Mouse (Mus musculus) cerebellum, adult (tissue): ENCODE data around the gene Abca16.

Experiments used
- ATAC-seq: cut with Nextera tagmentation; 2 replicates; pipeline ENCODE4 v1.9.2; 2017; ENCODE audit warnings: mild to moderate bottlenecking, moderate library complexity, mixed read lengths; ENCODE audit not compliant: insufficient number of reproducible peaks, low FRiP score, low TSS enrichment

Abca16 gene

DNA sequence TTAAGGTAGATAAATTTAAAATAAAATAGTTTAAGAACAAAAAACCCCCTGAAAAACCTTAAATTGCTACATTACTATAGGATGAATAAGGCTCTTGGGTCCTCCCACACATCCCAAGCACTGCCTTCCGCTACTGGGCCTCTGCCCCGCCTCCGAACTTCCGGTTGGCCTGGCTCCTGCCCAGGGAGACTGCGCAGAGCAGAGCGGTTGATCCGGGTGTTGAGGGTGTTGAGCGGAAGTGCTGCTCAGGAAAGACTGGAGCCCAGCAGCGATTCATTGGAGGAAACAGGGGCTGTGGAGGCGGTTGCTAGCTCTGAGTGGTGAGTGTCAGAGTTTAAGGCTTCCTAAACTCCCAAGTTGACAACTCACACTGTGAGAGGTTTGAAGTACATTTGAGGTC is at the start of gene Abca16:
TSS of gene Abca16 (plus strand) at position 201 of the 400 bp plus-strand sequence.
- no peak for ATAC-seq

DNA sequence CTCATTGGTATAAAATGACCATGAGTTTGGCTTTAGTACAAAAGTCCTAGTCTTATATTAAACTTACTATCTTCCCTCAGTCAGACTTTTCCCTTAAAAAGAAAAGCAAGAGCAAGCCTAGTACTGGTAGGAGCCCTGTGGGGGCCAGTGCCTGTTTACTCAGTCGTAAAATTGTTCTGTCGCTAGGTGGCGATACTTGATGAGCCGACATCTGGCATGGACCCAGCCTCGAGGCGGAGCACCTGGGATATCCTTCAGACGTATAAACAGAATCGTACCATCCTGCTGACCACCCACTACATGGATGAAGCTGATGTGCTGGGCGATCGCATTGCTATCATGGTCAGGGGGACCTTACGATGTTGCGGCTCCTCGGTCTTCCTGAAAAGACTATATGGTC is 48.3 kb upstream of the Abca16 start:
- no peak for ATAC-seq

DNA sequence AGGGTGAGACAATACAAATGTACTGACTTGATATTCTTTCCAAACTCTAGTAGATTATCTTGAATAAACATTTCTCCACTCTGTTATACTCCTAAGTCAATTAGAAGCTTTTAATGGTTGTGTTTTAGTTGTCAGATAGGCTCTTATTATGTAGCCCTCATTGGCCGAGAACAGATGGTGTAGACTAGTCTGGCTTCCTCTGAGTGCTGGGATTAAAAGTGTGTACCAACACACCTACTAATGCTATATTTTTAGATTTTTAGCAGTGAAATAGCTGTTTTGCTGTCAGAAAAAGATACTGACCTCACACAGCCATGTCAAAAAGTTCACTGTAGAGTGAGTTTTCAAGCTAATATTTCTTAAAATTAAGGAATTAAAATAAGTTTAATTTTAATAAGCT is 2.9 kb downstream of the Abca16 start:
- ATAC-seq, result no peak

DNA sequence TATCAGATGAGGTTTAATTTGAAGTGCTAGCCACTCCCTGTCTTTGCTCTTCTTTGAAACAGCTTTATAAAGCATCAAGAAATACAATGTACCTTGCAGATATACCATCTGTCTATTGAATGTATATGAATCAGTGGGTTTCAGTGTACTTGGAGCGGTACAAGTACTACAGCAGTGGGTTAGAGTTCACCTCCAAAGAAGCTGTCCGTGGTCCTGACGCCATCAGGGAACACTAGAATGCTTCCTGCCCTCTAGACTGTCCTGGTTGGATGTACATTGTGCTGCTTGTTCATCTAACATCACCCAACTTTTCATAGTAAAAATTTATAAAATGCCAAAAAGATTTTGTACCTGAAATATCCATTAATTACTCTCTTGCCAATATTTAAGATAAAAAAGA is 17.2 kb downstream of the Abca16 start:
- no peak for ATAC-seq

DNA sequence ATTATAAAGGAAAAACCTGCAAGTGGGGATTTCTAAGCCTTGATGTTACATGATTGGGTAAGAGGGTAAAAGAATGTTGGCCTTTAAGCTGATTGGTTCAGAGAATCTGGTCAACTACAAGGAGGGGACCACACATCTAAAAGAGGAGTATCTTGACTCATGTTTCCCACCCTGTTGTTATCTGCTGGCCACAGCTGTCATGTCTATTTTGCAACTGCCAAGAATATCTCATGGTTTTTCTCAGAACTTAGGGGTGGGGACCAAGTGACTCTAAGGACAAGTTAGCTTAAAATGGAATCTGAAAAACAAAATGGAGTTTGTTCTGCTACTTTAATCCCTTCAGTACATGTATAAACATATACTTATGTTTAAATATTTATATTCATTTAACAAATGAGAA is 22.0 kb downstream of the Abca16 start:
- no peak for ATAC-seq

DNA sequence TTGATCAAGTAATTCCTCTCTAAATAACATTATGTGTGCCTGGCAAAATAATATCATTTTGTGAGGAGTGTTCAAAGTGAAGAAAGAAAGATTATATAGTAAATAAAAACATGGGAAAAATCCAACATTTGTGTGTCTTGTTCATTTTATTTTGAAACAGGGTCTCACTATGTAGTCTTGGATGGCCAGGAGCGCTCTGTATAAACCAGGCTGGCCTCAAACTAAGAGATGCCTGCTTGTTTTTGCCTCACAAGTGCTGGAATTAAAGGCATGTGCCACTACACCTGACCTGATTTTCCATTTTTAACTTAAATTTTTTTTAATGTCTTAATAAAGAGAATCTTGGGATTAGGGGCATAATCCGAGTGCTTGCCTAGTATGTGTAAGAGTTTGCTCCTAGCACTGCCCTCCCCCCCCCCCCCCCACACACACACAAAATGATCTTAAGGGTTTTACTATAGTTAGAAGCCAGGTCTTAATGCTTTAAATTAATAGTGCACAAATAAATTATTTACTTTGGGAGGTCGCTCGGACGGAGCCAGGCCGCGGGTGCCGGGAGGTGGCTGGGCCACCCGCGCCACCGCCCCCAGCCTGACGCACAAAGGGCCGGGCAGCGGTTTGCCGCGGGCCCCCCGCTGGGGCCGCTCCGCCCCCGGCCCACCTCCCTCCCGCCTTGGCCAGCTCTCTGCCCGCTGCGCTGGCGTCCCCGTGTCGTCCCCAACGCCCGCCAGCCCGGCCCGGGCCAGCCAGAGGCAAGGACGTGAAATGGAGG is 94.6 kb downstream of the Abca16 start:
- no peak for ATAC-seq

DNA sequence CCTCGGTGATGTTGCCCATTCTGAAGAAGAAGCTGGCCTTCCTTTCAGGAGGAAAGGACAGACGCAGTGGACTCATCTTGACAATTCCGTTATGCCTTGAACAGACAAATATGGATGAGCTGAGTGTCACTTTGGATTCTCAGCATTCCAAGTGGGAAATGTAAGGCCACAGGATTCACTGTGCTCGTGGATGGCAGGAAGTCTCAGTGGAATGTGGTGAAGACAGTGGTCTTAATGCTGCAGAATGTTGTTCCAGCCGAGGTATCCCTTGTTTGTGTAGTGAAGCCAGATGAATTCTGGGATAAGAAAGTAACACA is 95.2 kb downstream of the Abca16 start:
- ATAC-seq, result no peak

DNA sequence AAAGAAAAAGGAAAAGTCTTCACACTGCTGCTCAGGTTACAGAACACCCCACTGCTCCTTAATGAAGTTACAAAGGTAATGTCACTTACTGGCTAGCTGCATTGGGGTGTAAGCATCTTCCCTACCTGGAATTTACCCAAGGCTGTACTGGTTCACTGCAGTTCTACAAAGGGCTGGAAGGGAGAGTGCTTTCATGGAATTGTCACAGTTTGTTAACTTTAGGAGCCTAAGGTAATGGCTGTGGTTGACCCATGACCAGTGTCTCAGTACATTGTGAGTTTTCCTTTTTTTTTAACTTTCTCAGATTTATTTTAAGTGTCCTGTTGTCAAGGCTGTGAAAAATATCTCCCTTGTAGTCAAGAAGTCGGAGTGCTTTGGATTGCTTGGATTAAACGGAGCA is 125.4 kb downstream of the Abca16 start:
- no peak for ATAC-seq

DNA sequence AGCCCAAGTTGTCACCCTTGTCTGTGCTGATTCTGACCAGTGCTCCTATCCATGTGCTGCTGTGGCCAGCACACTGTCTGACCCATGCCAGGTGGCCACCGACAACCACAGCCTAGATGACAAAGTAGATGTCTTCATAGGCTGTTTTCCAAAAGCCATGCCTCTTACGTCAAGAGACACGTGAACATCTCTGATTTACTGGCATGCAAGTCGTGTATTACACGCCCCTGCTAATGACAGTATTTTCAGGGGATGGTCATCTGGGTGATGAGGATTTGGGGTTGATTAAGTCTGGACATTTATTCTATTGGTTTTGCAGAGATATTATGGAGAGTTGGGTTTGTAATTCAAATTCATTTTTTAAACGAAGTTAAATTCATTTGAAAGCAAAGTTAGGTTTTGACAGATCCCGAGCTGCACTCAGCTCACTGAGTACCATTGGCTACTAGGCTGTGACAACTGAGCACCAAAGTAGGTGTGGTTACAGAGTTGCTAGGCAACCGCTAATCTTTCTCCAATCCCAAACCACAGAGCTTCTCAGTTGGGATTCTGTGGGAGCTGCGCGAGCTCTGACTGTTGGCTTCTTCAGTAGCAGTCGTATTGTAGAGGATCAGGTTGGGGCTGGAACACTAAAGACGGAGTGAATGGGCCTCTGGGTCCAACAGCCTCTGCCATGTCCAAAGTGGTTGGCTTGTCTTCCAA is 143.2 kb downstream of the Abca16 start:
- ATAC-seq, result no peak

DNA sequence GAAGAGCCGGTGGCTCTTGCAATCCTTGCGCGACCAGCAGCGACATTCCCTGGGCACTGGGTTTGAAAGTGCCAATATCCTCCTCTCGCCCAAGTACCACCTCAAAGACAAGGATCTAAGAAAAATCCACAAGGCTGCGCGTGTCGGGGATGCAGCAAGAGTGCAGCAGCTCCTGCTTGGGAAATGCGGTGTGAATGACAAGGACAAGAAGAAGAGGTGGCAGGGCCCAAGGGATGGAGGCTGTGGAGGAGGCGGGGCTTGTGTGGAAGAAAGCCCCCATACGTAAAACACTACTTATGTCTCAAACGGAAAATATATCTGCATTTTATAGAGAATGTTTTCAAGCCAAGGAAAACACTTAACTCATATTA is 143.7 kb downstream of the Abca16 start:
- no peak for ATAC-seq

DNA sequence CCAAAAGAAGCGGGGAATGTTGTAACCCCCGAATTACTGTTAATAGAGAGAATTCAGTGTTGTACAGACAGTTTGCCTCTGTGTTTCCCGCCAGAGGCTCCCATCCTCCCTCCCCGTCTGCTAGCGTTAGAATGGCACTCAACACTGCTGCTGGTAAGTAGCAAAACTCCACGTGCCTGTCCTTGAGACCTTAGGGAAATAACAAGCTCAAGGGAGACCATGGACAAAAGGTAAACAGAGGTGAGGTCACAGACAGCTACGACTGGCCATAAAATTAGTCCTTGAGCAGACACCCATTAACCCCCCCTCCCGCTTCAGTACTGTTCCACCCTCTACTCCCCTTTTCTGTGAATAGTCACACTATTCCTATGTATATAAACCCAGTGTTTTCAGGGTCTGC is 157.9 kb downstream of the Abca16 start:
- no peak for ATAC-seq

DNA sequence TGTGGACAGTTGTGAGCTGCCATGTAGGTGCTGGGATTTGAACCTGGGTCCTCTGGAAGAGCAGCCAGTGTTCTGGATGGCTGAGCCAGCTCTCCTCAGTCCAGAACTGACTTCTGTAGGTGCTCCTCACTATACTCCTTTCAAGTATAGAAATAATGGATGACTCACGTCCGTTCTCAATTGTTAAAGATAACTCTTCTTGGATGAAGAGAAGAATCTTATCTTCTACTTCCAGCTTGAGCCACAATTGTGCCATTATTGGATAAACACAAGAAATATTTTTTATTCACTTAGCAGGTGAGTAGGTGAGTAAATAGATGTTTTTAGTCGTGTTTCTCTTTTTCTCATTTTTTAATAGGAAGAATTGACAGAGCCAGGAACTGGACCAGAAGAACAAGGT is 167.1 kb downstream of the Abca16 start:
- no peak for ATAC-seq
